Mouse (Mus musculus): ENCODE measurements around the gene Pgls. TPM values are rescaled to one million over a fixed set of nuclear protein-coding genes. Genes with fewer than 3 reads are reported as not detected.

Pgls gene
- total and polyA plus RNA-seq, 3 experiments = 58.6 to 80.4 (median 66.3) TPM

DNA sequence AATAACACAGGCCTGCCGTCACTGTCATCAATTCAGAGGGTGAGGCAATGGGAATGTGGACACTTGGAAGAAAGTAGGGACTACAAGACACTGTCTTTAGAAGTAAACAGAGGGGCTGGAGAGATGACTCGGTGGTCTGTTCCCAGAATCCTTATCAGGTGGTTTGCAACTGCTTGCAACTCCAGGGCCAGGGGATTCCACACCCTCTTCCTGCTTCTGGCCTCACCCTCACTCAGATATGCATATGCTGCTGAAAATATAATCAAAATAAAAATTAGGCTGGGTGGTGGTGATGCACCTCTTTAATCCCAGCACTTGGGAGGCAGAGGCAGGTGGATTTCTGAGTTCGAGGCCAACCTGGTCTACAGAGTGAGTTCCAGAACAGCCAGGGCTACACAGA is 31.9 kb upstream of the Pgls start:
- intact Hi-C loops (cut with DNase I) = no loop called here

DNA sequence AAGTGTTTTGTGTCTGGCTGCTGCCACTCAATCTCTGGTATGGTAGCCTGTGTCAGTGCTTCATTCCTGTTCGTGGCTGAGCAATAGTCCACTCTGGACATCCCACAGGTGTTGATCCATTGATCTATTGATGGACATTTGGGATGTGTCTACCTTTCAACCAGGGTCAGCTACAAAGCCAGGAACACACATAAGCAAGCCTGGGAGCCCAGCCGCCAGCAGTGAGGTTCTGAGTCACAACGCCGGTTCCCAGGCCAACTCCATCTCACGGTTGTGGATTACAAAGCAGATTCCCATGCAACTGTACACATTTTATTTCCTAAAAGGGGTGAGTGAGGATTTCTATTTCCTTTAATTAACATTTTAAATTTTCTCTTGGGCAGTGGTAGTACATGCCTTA is 31.2 kb upstream of the Pgls start:
- no peak for DNase-seq
- Histone ChIP-seq H3K4me3 (no peak overlapping the region), H3K4me1 (ENCODE audit: control insufficient read depth, insufficient read depth, low read length) (no peaks in the 10 kb centered on the region; the same call in 1 of the 2 replicates), H3K79me2 (replicated peaks; ENCODE audit: control insufficient read depth, insufficient read depth, low read length) (no peaks in the 10 kb centered on the region), H3K27ac (no peak overlapping the region), H3K27me3 (ENCODE audit: control insufficient read depth, insufficient read depth, low read length) (peaks cover 7% of the 10 kb centered on the region), H3K36me3 (ENCODE audit: control insufficient read depth, insufficient read depth, low read length) (no peaks in the 10 kb centered on the region), H3K9ac (ENCODE audit: low read depth, low read length) (no peak overlapping the region)
- intact Hi-C loops (cut with DNase I) = loop anchor here (1.0 kb wide), 3 partner anchors 36 to 100 kb away; no protein-coding TSS in a partner anchor
- 77% methylated on average over 5 of the region's 5 CpGs for WGBS
- TF ChIP-seq CTCF (IDR thresholded peaks at IDR 0.05) (no peak), POLR2A (IDR thresholded peaks at IDR 0.05; ENCODE audit: insufficient read depth, low read depth, low read length) (no peak), EP300 (IDR thresholded peaks at IDR 0.05; ENCODE audit: insufficient read depth, low read depth, low read length) (no peak)

More for the DNA sequence above, 31.9 kb upstream of the Pgls start:
- no peak for TF ChIP-seq EP300 (IDR thresholded peaks at IDR 0.05; ENCODE audit: insufficient read depth, low read depth, low read length)
- no peak for TF ChIP-seq POLR2A (IDR thresholded peaks at IDR 0.05; ENCODE audit: insufficient read depth, low read depth, low read length)
- no peak for TF ChIP-seq CTCF (IDR thresholded peaks at IDR 0.05)
- Histone ChIP-seq H3K27ac (no peak overlapping the region), H3K79me2 (replicated peaks; ENCODE audit: control insufficient read depth, insufficient read depth, low read length) (no peaks in the 10 kb centered on the region), H3K9ac (ENCODE audit: low read depth, low read length) (no peak overlapping the region), H3K4me3 (no peak overlapping the region), H3K36me3 (ENCODE audit: control insufficient read depth, insufficient read depth, low read length) (no peaks in the 10 kb centered on the region), H3K4me1 (ENCODE audit: control insufficient read depth, insufficient read depth, low read length) (no peaks in the 10 kb centered on the region; the same call in 1 of the 2 replicates), H3K27me3 (ENCODE audit: control insufficient read depth, insufficient read depth, low read length) (peaks cover 7% of the 10 kb centered on the region)
- WGBS = 70% methylated on average over 3 of the region's 3 CpGs
- no peak for DNase-seq

- intact Hi-C loops (cut with DNase I) = loop anchor here (1.0 kb wide), 3 partner anchors 35 to 99 kb away; no protein-coding TSS in a partner anchor
- WGBS = 4% methylated on average over 15 of the region's 15 CpGs
- peaks cover 7% of the 10 kb centered on the region for H3K27me3 ChIP-seq (ENCODE audit: control insufficient read depth, insufficient read depth, low read length)
- DNase-seq = peak; percentile 55 to 72
- TF ChIP-seq POLR2A (IDR thresholded peaks at IDR 0.05; ENCODE audit: insufficient read depth, low read depth, low read length) (no peak), EP300 (IDR thresholded peaks at IDR 0.05; ENCODE audit: insufficient read depth, low read depth, low read length) (peak; percentile 94), CTCF (IDR thresholded peaks at IDR 0.05) (peak; percentile 92)
- H3K4me3 ChIP-seq = no peak overlapping the region
- no peaks in the 10 kb centered on the region for H3K79me2 ChIP-seq (replicated peaks; ENCODE audit: control insufficient read depth, insufficient read depth, low read length)
- H3K4me1 ChIP-seq (ENCODE audit: control insufficient read depth, insufficient read depth, low read length) = no peaks in the 10 kb centered on the region; the same call in 1 of the 2 replicates
- no peaks in the 10 kb centered on the region for H3K36me3 ChIP-seq (ENCODE audit: control insufficient read depth, insufficient read depth, low read length)
- no peak overlapping the region for H3K27ac ChIP-seq
- no peak overlapping the region for H3K9ac ChIP-seq (ENCODE audit: low read depth, low read length)
These were observed 30.6 kb upstream of the Pgls start for GRCm38 (mm10) chr8:71561401-71561800.

GRCm38 (mm10) chr8:71562751-71563150 is 29.2 kb upstream of the Pgls start:
- TF ChIP-seq POLR2A (IDR thresholded peaks at IDR 0.05; ENCODE audit: insufficient read depth, low read depth, low read length) (no peak), CTCF (IDR thresholded peaks at IDR 0.05) (no peak; the same call in 1 of the 2 replicates), EP300 (IDR thresholded peaks at IDR 0.05; ENCODE audit: insufficient read depth, low read depth, low read length) (0 out of 2 replicates have a peak, but pooled peaks have one; percentile 10)
- Histone ChIP-seq H3K27ac (peak overlapping the region; percentile 8; the same call in 1 of the 2 replicates), H3K9ac (ENCODE audit: low read depth, low read length) (peak overlapping the region; percentile 55), H3K79me2 (replicated peaks; ENCODE audit: control insufficient read depth, insufficient read depth, low read length) (no peaks in the 10 kb centered on the region), H3K36me3 (ENCODE audit: control insufficient read depth, insufficient read depth, low read length) (no peaks in the 10 kb centered on the region), H3K27me3 (ENCODE audit: control insufficient read depth, insufficient read depth, low read length) (peaks cover 7% of the 10 kb centered on the region), H3K4me1 (ENCODE audit: control insufficient read depth, insufficient read depth, low read length) (peaks cover 2% of the 10 kb centered on the region), H3K4me3 (peak overlapping the region; percentile 7; the same call in 1 of the 2 replicates)
- under 1% methylated on average over 33 of the region's 33 CpGs for WGBS
- intact Hi-C loops (cut with DNase I) = no loop called here
- DNase-seq = peak; percentile 87 to 91

GRCm38 (mm10) chr8:71563992-71564391 is 28.0 kb upstream of the Pgls start:
- no peak for TF ChIP-seq EP300 (IDR thresholded peaks at IDR 0.05; ENCODE audit: insufficient read depth, low read depth, low read length)
- peak; percentile 42 for TF ChIP-seq CTCF (IDR thresholded peaks at IDR 0.05)
- Histone ChIP-seq H3K36me3 (ENCODE audit: control insufficient read depth, insufficient read depth, low read length) (no peaks in the 10 kb centered on the region), H3K27me3 (ENCODE audit: control insufficient read depth, insufficient read depth, low read length) (no peaks in the 10 kb centered on the region; the same call in 1 of the 2 replicates), H3K27ac (no peak overlapping the region), H3K4me1 (ENCODE audit: control insufficient read depth, insufficient read depth, low read length) (peaks cover 2% of the 10 kb centered on the region), H3K79me2 (replicated peaks; ENCODE audit: control insufficient read depth, insufficient read depth, low read length) (no peaks in the 10 kb centered on the region), H3K9ac (ENCODE audit: low read depth, low read length) (no peak overlapping the region), H3K4me3 (no peak overlapping the region)
- DNase-seq = no peak
- 93% methylated on average over 4 of the region's 4 CpGs for WGBS
- intact Hi-C loops (cut with DNase I) = no loop called here

- Histone ChIP-seq H3K79me2 (replicated peaks; ENCODE audit: control insufficient read depth, insufficient read depth, low read length) (no peaks in the 10 kb centered on the region; the same call in 1 of the 2 replicates), H3K27ac (peak within 1 kb of the TSS; percentile 96), H3K36me3 (ENCODE audit: control insufficient read depth, insufficient read depth, low read length) (no peaks in the 10 kb centered on the region), H3K4me1 (ENCODE audit: control insufficient read depth, insufficient read depth, low read length) (peaks cover 2% of the 10 kb centered on the region), H3K9ac (ENCODE audit: low read depth, low read length) (no peak within 1 kb of the TSS), H3K27me3 (ENCODE audit: control insufficient read depth, insufficient read depth, low read length) (no peaks in the 10 kb centered on the region; the same call in 1 of the 2 replicates), H3K4me3 (no peak within 1 kb of the TSS)
- TF ChIP-seq POLR2A (IDR thresholded peaks at IDR 0.05; ENCODE audit: insufficient read depth, low read depth, low read length) (no peak), EP300 (IDR thresholded peaks at IDR 0.05; ENCODE audit: insufficient read depth, low read depth, low read length) (no peak), CTCF (IDR thresholded peaks at IDR 0.05) (no peak)
- WGBS = 82% methylated on average over 3 of the region's 3 CpGs
- no peak for DNase-seq
- intact Hi-C loops (cut with DNase I) = no loop called here
These were observed 25.5 kb upstream of the Pgls start, which contains the start of gene Nxnl1 for GRCm38 (mm10) chr8:71566501-71566900. Nxnl1 (minus strand) TSS chr8:71566601.

All from heart, adult 2 months (tissue).